Mouse (Mus musculus): Measurements from ENCODE around the gene Gria1. TPM values are rescaled to one million over a fixed set of nuclear protein-coding genes. Genes with fewer than 3 reads are reported as not detected.
A peak's percentile ranks its signal among the peaks of the same experiment; 100 is the strongest.

Gria1 gene
- total RNA-seq, 2 experiments from 2014 or later = 225 to 245 TPM

- no peak for DNase-seq (ENCODE audit: extremely low spot score in 1 of 2, low spot score in 2 of 2)
- Histone ChIP-seq H3K27ac (no peak overlapping the region), H3K4me3 (no peak overlapping the region)
- intact Hi-C loops (cut with DNase I) = no loop called here
- no peak for TF ChIP-seq CTCF (IDR thresholded peaks at IDR 0.05)
Measured at GRCm38 (mm10) chr11:57243835-57244234, 232.6 kb downstream of the Gria1 start.

- intact Hi-C loops (cut with DNase I) = no loop called here
- TF ChIP-seq CTCF (IDR thresholded peaks at IDR 0.05) = no peak
- Histone ChIP-seq H3K27ac (no peak overlapping the region), H3K4me3 (no peak overlapping the region)
- no peak for DNase-seq (ENCODE audit: extremely low spot score in 1 of 2, low spot score in 2 of 2)
Measured at GRCm38 (mm10) chr11:57244543-57244942, 233.4 kb downstream of the Gria1 start.

- no peak for DNase-seq (ENCODE audit: extremely low spot score in 1 of 2, low spot score in 2 of 2)
- TF ChIP-seq CTCF (IDR thresholded peaks at IDR 0.05) = no peak
- H3K27ac ChIP-seq = no peak overlapping the region
Measured at GRCm38 (mm10) chr11:57248870-57249269, 237.7 kb downstream of the Gria1 start.

GRCm38 (mm10) chr11:57250129-57250528 lies 238.9 kb downstream of the Gria1 start:
- Histone ChIP-seq H3K27ac (no peak overlapping the region), H3K4me3 (no peak overlapping the region)
- no peak for DNase-seq (ENCODE audit: extremely low spot score in 1 of 2, low spot score in 2 of 2)
- TF ChIP-seq CTCF (IDR thresholded peaks at IDR 0.05) = no peak
- intact Hi-C loops (cut with DNase I) = no loop called here

More at GRCm38 (mm10) chr11:57248870-57249269, 237.7 kb downstream of the Gria1 start:
- intact Hi-C loops (cut with DNase I) = no loop called here
- H3K4me3 ChIP-seq = no peak overlapping the region

GRCm38 (mm10) chr11:57271687-57272086 lies 260.5 kb downstream of the Gria1 start:
- peak; percentile 43 to 58 for DNase-seq (ENCODE audit: extremely low spot score in 1 of 2, low spot score in 2 of 2)
- no peak for TF ChIP-seq CTCF (IDR thresholded peaks at IDR 0.05)
- intact Hi-C loops (cut with DNase I) = loop anchor here (5.0 kb wide), 1 partner anchor 239 kb away; no protein-coding TSS in a partner anchor
- H3K27ac ChIP-seq = peak overlapping the region; percentile 63
- H3K4me3 ChIP-seq = no peak overlapping the region

- TF ChIP-seq CTCF (IDR thresholded peaks at IDR 0.05) = no peak
- Histone ChIP-seq H3K4me3 (no peak overlapping the region), H3K27ac (peak overlapping the region; percentile 75)
- DNase-seq (ENCODE audit: extremely low spot score in 1 of 2, low spot score in 2 of 2) = no peak
- intact Hi-C loops (cut with DNase I) = loop anchor here (5.0 kb wide), 1 partner anchor 242 kb away; no protein-coding TSS in a partner anchor
Measured at GRCm38 (mm10) chr11:57274687-57275086, 263.5 kb downstream of the Gria1 start.

GRCm38 (mm10) chr11:57278056-57278455 lies 266.9 kb downstream of the Gria1 start:
- Histone ChIP-seq H3K4me3 (no peak overlapping the region), H3K27ac (peak overlapping the region; percentile 67; the same call in 1 of the 2 replicates)
- no peak for DNase-seq (ENCODE audit: extremely low spot score in 1 of 2, low spot score in 2 of 2)
- intact Hi-C loops (cut with DNase I) = no loop called here
- no peak for TF ChIP-seq CTCF (IDR thresholded peaks at IDR 0.05)

- H3K4me3 ChIP-seq = no peak overlapping the region
- intact Hi-C loops (cut with DNase I) = no loop called here
- no peak overlapping the region for H3K27ac ChIP-seq
- TF ChIP-seq CTCF (IDR thresholded peaks at IDR 0.05) = no peak
- DNase-seq (ENCODE audit: extremely low spot score in 1 of 2, low spot score in 2 of 2) = no peak
Measured at GRCm38 (mm10) chr11:57286119-57286518, 274.9 kb downstream of the Gria1 start.

GRCm38 (mm10) chr11:57297376-57297775 lies 286.2 kb downstream of the Gria1 start:
- H3K4me3 ChIP-seq = no peak overlapping the region
- H3K27ac ChIP-seq = no peak overlapping the region
- no peak for TF ChIP-seq CTCF (IDR thresholded peaks at IDR 0.05)
- intact Hi-C loops (cut with DNase I) = no loop called here
- DNase-seq (ENCODE audit: extremely low spot score in 1 of 2, low spot score in 2 of 2) = no peak

- TF ChIP-seq CTCF (IDR thresholded peaks at IDR 0.05) = no peak
- intact Hi-C loops (cut with DNase I) = no loop called here
- Histone ChIP-seq H3K4me3 (no peak overlapping the region), H3K27ac (no peak overlapping the region)
- no peak for DNase-seq (ENCODE audit: extremely low spot score in 1 of 2, low spot score in 2 of 2)
Measured at GRCm38 (mm10) chr11:57298263-57298662, 287.1 kb downstream of the Gria1 start.

- intact Hi-C loops (cut with DNase I) = no loop called here
- TF ChIP-seq CTCF (IDR thresholded peaks at IDR 0.05) = no peak
- Histone ChIP-seq H3K27ac (no peak overlapping the region), H3K4me3 (no peak overlapping the region)
- DNase-seq (ENCODE audit: extremely low spot score in 1 of 2, low spot score in 2 of 2) = no peak
Measured at GRCm38 (mm10) chr11:57298665-57299064, 287.5 kb downstream of the Gria1 start.

GRCm38 (mm10) chr11:57303602-57304001 lies 292.4 kb downstream of the Gria1 start:
- no peak; the same call in none of the 2 replicates for TF ChIP-seq CTCF (IDR thresholded peaks at IDR 0.05)
- no peak for DNase-seq (ENCODE audit: extremely low spot score in 1 of 2, low spot score in 2 of 2)
- H3K4me3 ChIP-seq = no peak overlapping the region
- H3K27ac ChIP-seq = no peak overlapping the region
- intact Hi-C loops (cut with DNase I) = no loop called here

- no peak for TF ChIP-seq CTCF (IDR thresholded peaks at IDR 0.05)
- DNase-seq (ENCODE audit: extremely low spot score in 1 of 2, low spot score in 2 of 2) = no peak
- intact Hi-C loops (cut with DNase I) = no loop called here
- no peak overlapping the region for H3K4me3 ChIP-seq
- H3K27ac ChIP-seq = no peak overlapping the region
Measured at GRCm38 (mm10) chr11:57306116-57306515, 294.9 kb downstream of the Gria1 start.
